Mouse (Mus musculus): ENCODE data around the gene Rgs14.

Rgs14 gene

DNA sequence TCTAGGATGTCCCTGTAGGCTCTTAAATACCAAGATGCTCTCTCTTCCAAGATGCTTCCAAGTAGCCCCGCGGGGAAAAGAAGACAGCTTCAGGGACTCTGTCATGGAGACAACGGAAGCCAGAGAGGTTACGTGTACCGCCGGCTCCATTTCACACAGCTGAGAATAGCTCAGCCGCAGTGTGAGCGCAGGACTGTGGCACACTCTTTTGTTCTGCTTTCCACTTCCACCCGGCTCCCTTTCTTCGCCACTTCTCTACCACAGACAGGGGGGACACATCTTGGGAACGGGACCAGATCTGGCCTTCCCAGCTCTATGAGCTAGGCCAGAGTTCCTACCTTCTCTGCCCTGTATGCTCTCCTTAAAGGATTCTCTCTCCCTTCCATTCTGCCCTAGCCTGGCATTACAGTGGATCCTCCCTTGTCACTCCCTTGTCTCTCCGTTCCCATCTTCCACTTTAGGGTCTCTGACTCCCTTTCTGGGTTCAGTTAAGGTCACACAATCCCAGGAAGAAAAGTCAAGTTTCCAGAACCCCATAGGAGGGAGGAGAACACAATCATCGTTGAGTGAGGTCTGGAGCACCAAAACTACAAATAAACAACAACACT, 36.4 kb downstream of the Rgs14 start:
- DNase-seq = no peak

DNA sequence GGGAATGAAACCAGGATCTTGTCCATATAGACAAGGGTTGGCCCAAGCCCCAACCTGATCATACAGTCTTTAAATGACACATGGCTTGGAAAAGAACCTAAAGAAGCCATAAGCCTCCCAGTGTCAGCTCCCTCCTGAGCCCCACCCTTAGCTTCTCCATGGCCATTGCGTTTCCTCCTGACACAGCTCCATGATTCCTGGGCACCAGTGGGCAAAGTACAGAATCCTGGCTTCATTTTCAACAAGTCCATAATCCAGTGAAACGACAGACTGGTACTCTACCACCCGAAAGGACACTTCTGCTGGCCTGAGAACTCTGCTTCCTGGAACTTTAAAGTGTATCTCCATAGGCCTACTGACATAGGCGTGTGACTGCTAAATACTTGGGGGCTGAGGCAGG, 37.8 kb downstream of the Rgs14 start:
- DNase-seq = no peak

DNA sequence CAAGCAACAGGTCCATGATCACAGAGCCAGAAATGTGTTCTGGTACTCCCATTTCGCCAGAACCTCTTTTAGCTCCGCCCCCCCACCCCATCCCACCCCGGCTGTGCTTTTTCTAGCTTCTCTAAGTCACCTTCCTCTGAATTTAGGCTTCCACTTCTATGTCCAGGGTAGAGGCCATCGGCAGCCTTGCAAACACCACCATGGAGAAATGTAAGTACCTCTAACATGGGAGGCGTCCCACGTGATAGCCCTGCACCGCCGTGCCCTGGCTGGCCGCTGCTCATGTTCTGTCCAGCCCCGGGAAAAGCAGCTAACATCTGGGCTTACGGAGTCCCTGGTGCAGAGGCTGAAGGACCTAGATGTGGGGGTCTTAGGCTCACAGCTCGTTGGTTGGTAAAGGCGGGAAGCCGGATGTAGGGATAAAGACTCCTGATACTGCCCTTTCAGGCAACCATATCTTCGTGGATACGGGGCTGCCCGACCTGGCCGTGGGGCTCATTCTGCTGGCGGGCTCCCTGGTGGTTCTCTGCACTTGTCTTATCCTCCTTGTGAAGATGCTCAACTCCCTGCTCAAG, 39.1 kb downstream of the Rgs14 start:
- DNase-seq = no peak

DNA sequence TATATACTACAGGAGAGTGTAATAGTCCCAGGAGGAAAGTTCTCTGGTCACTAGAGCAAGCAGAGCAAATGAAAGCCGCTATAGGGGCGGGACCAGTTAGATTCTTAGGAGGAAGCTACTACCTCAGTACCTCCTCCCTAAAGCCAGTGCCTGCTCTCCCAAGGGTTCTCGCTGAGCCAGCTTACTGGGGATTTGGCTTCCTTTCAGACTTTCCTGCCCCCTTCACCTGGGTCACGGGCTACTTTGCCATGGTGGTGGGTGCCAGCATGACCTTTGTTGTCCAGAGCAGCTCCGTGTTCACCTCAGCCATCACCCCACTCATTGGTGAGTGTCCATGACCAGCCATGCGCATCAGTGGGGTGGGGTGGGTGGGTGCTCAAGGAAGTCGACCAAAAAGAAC, 42.3 kb downstream of the Rgs14 start:
- no peak for DNase-seq

DNA sequence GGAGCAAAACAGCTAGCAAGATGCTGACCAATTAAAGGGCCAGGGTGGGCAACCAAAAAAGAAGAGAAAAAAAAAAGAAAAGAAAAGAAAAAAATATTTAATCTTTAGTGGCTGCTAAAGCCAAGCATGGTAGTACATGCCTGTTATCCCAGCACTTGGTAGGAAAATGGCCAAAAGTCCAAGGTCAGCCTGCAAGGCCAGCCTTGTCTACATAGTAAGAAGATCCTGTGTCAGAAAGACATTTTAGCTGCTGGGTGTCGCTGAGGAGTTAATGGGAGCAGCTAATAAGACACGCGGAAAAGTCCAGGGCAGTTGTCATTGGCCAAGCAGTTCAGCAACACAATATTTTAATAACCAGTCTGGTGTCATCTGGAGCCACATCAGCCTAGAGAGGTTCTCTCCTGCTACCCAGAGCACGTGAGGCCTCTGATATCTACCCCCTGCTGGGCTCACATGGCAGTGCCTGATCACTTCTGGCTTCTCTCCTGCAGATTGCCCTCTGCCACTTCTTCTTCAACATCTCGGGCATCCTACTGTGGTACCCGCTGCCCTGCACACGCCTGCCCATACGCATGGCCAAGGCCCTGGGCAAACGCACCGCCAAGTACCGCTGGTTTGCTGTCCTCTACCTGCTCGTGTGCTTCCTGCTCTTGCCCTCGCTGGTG, 43.2 kb downstream of the Rgs14 start:
- no peak for DNase-seq

DNA sequence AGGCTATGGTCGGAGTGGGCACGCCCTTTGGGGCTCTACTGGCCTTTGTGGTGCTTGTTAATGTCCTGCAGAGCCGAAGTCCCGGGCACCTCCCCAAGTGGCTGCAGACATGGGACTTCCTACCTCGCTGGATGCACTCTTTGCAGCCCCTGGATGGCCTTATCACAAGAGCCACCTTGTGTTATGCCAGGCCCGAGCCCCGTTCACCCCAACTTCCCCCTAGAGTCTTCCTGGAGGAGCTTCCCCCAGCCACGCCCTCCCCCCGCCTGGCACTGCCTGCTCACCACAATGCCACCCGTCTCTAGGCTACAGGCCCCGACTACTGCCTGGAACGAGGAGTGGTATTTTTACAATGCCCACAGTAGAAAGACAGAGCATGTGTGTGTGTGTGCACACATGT, 43.8 kb downstream of the Rgs14 start:
- DNase-seq = no peak

DNA sequence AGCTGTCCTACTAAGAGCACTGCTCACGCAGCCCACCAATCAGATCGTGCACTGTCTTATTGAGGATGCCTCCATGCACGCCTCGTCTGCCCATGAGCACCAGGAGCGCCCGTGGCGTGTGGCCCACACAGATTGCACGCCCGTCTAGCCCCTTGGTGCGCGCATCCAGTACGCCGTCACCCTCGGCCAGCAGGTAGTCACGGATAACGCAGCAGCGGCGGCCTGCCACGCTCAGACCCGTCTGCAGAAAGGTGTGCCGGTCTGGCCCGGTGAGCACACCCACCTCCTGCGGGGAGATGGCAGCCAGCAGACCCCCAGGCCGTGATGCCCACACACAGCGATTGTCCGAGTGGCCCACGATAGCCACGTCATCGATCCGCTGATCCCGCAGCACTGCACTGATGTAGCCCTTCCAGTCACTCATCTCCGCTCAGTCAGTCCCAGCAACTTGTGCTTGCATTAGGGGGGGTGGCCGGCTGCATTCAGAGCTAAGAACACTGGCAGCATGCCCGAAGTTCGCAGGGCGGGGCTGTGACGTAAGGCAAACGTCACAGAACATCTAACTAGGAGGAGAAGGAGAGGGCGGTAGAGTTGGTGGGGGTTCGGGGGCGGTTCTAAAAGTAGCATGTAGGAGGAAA, 45.3 kb downstream of the Rgs14 start, which contains the start of gene Pfn3:
Gene Pfn3, minus strand, starts transcription at position 490 of the 638 bp plus-strand sequence.
- peak; percentile 16 for DNase-seq

DNA sequence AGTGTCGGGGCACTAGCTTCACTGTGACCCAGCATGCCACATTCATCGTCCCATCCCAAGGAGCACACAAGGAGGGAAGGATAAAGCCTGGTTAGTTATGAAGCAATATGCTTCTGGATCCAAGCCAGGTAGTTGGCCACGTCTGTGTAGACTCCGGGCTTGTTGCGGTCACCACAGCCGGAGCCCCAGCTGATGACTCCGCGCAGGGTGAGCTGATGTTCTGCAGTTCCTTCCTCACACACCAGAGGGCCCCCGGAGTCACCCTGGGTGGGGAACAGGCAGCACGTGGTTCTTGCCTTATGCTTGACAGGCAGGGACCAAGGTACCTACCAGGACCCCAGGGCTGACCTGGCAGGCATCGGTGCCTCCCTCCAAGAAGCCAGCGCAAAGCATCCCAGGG, 48.5 kb downstream of the Rgs14 start:
- DNase-seq = peak; percentile 79

DNA sequence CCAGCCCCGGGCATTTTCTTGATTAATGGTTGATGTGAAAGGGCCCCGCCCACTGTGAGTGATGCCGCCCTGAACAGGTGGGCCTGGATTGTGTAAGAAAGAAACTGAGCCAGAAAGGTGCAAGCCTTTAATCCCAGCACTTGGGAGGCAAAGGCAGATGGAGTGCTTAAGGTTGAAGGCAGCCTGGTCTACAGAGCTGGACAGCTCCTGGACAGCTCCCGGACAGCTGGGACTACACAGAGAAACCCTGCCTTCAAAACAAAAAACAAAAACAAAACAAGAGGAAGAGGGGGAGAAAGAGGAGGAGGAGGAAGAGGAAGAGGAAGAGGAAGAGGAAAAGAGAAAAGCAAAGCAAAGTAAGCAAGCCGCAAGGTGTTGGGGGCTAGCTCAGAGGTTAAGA, 49.6 kb downstream of the Rgs14 start:
- DNase-seq = no peak

DNA sequence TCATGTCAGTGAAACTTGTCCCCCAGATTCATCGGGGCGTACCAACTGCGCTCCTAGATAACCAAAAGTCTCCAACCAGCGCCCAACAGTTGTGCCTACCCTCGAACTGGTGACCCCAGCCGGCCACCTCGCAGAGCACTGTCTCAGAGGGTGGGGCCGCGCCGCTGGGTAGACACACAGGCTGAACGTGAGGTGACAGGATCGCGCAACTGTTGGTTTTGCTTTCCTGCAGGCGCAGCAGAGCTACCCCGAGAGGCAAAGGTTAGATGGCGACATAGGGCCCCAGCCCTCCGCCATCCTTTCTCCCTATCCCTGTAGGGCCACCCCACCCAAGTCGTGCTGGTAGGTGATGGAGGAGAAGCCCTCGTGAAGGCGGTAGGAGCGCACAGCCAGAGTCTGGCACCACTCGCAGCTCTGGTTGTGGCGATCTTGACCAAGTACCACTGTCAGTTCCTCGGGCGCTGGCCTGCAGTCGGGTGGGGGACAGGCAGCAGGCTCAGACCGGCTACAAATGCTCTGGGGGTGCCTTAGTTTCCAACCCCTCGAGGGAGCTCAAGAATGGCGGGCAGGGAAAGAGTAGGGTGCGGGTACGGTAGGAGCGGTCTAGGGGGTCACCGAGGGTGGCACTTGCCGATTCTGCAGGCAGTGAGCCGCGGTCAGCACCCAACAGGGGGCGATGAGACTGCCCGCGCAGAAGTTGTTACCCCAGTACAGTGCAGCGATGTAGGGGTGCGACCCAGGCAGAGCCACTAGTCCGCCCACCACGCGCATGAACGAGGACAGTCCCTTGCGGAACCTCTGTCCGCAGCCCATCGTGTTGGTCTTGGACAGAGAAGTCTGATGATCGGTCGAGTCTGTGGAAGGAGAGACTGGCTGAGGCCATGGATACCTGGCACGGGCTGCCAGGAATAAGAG, 50.7 kb downstream of the Rgs14 start:
- no peak for DNase-seq

DNA sequence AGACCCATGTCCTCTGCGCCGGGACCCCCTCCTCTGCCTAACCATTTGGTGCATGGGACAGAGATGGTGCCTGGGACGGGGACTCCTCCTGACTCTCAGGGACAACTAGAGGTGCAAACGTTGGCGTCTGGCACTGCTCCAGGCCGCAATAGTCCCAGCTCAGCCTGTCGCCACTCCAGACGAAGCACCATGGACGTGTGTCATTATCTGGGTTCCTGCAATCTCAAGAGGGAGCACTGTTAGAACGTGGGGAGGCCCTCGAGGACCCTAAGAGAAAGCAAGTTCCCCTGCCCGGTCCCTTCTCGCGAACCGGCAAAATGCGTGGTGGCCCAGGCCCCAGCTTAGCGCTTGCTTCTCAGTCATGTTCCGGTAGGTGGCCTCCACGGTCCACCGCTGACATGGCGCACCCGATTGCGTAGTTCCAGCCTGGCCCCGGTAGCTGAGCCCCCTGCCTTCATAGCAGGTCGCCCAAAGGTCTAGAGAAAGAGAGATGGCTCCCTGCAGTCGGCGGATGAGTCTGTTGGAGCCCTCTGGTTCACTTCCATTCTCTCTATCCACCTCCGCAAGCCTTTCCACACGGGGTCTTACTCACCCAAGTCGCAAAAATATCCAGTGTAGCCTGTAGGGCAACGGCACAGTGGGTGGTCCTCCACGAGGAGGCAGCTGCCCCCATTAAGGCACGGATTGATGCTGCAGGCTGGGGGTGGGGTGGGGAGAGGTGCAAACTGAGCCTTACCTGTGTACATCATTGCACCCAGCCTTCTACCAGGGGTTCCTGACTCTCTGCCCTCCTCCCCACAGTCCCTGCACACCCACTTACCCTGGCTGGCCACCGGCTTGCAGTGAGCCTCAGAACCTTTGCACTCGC, 51.6 kb downstream of the Rgs14 start:
- peak; percentile 50 for DNase-seq

DNA sequence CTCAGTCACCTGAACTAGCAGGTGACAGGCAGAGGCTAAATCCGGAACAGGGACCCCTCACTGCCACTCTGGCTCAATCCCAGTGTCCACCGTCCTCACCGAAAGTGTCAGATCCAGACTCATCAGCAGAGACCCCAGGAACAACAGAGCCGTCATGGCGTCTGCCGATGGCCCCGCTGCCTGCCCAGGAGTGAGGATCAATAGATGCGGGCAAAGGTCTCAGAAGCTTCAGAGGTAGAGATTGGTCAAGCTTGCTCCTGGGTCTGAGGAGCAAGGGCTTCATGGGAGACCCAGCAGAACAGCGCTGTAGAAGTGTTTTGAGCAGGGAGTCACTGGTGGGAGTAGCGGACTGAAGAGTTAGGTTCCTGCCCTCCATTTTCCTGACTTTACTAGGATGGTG, 57.1 kb downstream of the Rgs14 start, which contains the start of gene F12:
Gene F12, minus strand, starts transcription at position 181 of the 400 bp plus-strand sequence.
- DNase-seq = no peak

DNA sequence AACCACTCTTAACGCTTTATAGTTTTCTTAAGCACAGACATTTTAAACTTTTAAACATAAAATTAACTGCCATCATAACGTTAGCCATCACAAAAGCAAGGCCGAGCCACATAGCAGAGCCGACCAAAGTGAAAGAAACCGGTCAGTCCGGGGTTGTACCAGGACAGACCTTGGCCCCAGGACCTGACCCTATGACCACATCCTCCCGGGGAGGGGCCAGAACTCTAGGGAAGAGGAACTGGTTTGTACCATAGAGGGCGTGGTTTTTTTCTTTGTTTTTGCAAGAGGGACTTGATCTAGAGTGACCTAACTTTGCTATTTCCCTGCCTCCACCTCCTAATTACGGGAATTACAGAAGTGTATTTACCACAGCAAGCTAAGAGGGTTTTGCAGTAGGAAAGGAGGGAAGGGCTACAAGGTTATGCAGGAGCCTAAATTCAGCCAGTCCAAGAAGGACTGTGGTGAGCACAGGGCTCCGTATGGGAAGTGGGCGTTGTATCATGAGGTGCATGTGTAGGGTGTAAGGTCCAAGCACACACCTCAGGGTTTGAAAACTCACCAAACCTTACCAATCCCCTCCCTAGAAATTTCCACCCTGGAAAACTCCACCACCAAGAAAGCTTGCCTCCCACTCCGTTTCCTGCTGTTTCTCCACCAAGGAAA, 59.8 kb downstream of the Rgs14 start:
- no peak for DNase-seq

DNA sequence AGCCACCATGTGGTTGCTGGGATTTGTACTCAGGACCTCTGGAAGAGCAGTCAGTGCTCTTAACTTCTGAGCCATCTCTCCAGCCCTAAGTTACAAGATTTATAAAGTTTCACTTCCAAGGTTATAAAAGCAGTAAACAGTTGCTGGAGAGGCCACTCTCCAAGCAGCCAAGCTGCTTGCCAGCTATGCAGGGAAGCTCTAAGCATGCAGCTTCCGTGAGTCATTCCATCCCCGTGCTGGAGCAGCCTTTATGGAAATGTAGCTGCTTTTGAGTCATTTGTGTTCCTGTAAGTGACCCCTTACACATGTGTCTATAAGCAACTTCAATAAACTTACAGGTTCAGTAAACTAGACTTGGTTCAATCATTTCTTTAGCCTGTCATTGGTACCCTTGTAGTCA, 61.0 kb downstream of the Rgs14 start:
- DNase-seq = no peak

DNA sequence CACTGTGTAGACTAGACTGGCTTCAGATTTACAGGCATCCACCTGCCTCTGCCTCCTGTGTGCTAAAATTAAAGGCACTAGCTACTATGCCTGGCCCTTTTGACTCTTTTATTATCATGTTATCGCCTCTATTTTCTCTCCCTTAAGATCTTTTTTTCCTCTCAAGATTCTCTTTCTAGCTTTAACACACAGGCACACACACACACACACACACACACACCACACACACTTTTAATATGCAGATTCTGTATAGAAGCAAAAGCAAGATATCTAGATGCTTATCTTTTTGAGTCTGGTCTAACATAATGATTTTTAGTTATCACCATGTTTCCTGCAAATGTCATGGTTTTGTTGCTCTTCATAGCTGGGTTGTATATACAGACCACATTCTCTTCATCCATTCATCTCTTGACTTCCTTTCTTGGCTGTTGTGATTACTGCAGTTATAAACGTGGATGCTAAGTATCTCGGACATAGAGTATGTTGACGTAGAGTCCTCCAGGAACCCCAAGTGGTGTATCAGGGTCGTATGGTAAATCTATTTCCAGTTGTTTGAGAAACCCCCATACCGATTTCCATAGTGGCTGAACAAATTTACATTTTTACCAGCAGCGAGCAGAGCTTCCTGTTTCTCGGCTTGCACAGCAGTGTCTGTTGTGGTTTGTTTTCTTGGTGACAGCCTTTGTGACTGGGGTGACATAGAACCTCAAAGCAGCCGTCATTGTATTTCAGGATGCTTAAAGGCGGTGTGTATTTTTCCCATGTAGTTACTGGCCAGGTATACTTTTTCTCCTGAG, 62.6 kb downstream of the Rgs14 start:
- DNase-seq = no peak
